Mouse (Mus musculus) cerebellum, adult 2 months (tissue): ENCODE results near the gene Mettl11b.

ENCODE experiments used
- CTCF ChIP-seq: fragments of 200-500 bp; IDR thresholded peaks from 2 replicates; pipeline ENCODE4 v1.5.1; 2011; ENCODE audit warnings: low read depth, mild to moderate bottlenecking, control low read depth, low read length, moderate library complexity, borderline replicate concordance; ENCODE audit not compliant: insufficient read depth
- POLR2A ChIP-seq: fragments of 200-500 bp; IDR thresholded peaks from 2 replicates; pipeline ENCODE4 v1.6.1; 2011; ENCODE audit warnings: low read length, control low read depth, borderline replicate concordance; ENCODE audit not compliant: insufficient read depth

- TF ChIP-seq POLR2A (no peak), CTCF (no peak)
Measured at GRCm38 (mm10) chr1:163708618-163709017, 16.4 kb downstream of the Mettl11b start.
